Mouse (Mus musculus) olfactory bulb, adult 2 months (tissue): ENCODE data around the gene Inpp4a.

Experiments used
- CTCF ChIP-seq: fragments of 200-500 bp; IDR thresholded peaks from 2 replicates; pipeline ENCODE4 v1.5.1; 2012; ENCODE audit warnings: low read depth, mild to moderate bottlenecking, low read length, moderate library complexity; ENCODE audit not compliant: insufficient read depth
- POLR2A ChIP-seq: fragments of 200-500 bp; IDR thresholded peaks from 2 replicates; pipeline ENCODE4 v1.6.1; 2012; ENCODE audit warnings: mild to moderate bottlenecking, low read depth, low read length, moderate library complexity; ENCODE audit not compliant: insufficient read depth

- TF ChIP-seq CTCF: no peak
- no peak for TF ChIP-seq POLR2A
Measured at GRCm38 (mm10) chr1:37344223-37344916, 44.7 kb downstream of the Inpp4a start.
